Mouse (Mus musculus) ES-E14 (cell line): ENCODE measurements at regions not wholly inside any gene's neighbourhood (a gene's known extent, or its start where the extent isn't known, plus 50 kb on each side); places are given as distances from the start of the nearest gene placed in this dataset.

Experiments
- DNase-seq: peaks from one replicate; pipeline ENCODE4 v3.0.0-alpha.2; 2013; ENCODE audit warnings: low read depth, low spot score
- H3K27ac ChIP-seq: 2 replicates; pipeline ENCODE4 v1.5.1; 2012; ENCODE audit warnings: low read depth, mild to moderate bottlenecking, low read length, moderate library complexity, mixed read lengths; ENCODE audit not compliant: poor library complexity, insufficient read depth, severe bottlenecking
- H3K36me3 ChIP-seq: 2 replicates; pipeline ENCODE4 v1.6.1; 2012; ENCODE audit warnings: mild to moderate bottlenecking, low read length, moderate library complexity, mixed read lengths; ENCODE audit not compliant: control insufficient read depth, poor library complexity, insufficient read depth, severe bottlenecking
- H3K4me1 ChIP-seq, 2 experiments: fragments of 150-350 bp in 1 of 2; sonication (generic) in 1 of 2; 2 replicates each; pipeline ENCODE4 v1.6.1; 2012; ENCODE audit warnings: low read length in 2 of 2, mild to moderate bottlenecking in 1 of 2, mixed read lengths in 1 of 2; ENCODE audit not compliant: control insufficient read depth in 2 of 2, insufficient read depth in 2 of 2, poor library complexity in 1 of 2
- H3K4me3 ChIP-seq, 2 experiments: fragments of 150-350 bp in 1 of 2; sonication (generic) in 1 of 2; 2 replicates each; pipeline ENCODE4 v1.5.1; 2012; ENCODE audit warnings: low read length in 2 of 2, low read depth in 1 of 2, mild to moderate bottlenecking in 1 of 2, mixed read lengths in 1 of 2; ENCODE audit not compliant: insufficient read depth in 1 of 2, poor library complexity in 1 of 2, severe bottlenecking in 1 of 2
- H3K9ac ChIP-seq: 2 replicates; pipeline ENCODE4 v1.6.1; 2012; ENCODE audit warnings: low read depth, mild to moderate bottlenecking, low read length, mixed read lengths; ENCODE audit not compliant: poor library complexity, insufficient read depth, severe bottlenecking
- H3K9me3 ChIP-seq: fragments of 150-350 bp; sonication (generic); 2 replicates; pipeline ENCODE4 v1.6.1; 2012; ENCODE audit warnings: low read depth, mild to moderate bottlenecking, low read length; ENCODE audit not compliant: control insufficient read depth, insufficient read depth
- CHD2 ChIP-seq: IDR thresholded peaks from 2 replicates; pipeline ENCODE4 v1.6.1; 2014; ENCODE audit warnings: mild to moderate bottlenecking, low read depth, low read length, inconsistent platforms
- HCFC1 ChIP-seq: IDR thresholded peaks from 2 replicates; pipeline ENCODE4 v1.6.1; 2012; ENCODE audit warnings: low read length, inconsistent platforms, borderline replicate concordance; ENCODE audit not compliant: insufficient read depth
- MAFK ChIP-seq: IDR thresholded peaks from 2 replicates; pipeline ENCODE4 v1.6.1; 2014; ENCODE audit warnings: mild to moderate bottlenecking, low read depth, low read length, inconsistent platforms; ENCODE audit not compliant: insufficient read depth
- ZC3H11A ChIP-seq: IDR thresholded peaks from 2 replicates; pipeline ENCODE4 v1.6.1; 2012; ENCODE audit warnings: low read depth, mild to moderate bottlenecking, inconsistent platforms, low read length, borderline replicate concordance
- ZNF384 ChIP-seq: IDR thresholded peaks from 2 replicates; pipeline ENCODE4 v1.6.1; 2012; ENCODE audit warnings: low read depth, low read length, inconsistent platforms
- in situ Hi-C, 2 experiments: fragments of 600-800 bp; cut with MboI; formaldehyde crosslinking; loops; one replicate each; pipeline ENCODE4 v1.15.1; 2025; ENCODE audit warnings: low sequenced_read_pairs in 2 of 2, inconsistent platforms in 1 of 2; ENCODE audit not compliant: unreplicated experiment in 2 of 2

- DNase-seq: no peak
- in situ Hi-C loops: no loop called here
- no peak overlapping the region for H3K4me3 ChIP-seq
- no peak for TF ChIP-seq CHD2
- TF ChIP-seq MAFK: no peak
- no peak for TF ChIP-seq ZNF384
- TF ChIP-seq HCFC1: no peak
- no peak for TF ChIP-seq ZC3H11A
- H3K4me1 ChIP-seq: no peaks in the 10 kb centered on the region
- no peaks in the 10 kb centered on the region for H3K36me3 ChIP-seq
- no peak overlapping the region for H3K27ac ChIP-seq
- H3K9ac ChIP-seq: no peak overlapping the region
- no peaks in the 10 kb centered on the region for H3K9me3 ChIP-seq
Measured at GRCm38 (mm10) chr7:72990559-72991429, 384.5 kb upstream of the Rgma start.

DNA sequence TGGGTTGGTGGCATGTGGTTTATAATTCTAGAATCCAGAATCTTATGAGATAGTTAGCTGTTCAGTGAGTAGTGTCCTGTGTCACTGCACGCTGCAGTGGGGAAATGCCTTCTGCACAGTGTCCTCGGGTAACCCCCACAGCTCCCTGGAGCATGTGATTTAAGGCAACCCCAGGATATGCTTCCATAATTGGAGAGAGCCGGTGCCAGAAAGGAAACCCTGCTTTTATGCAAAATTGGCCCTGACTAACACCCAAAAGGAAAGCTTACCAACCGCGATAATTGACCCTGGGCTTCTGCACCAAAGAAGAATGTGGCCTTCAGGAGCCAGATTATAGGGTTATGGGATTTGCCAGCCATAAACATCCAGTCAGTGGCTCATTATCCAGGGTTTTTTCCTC lies 376.9 kb upstream of the Rgma start:
- no peak overlapping the region for H3K9ac ChIP-seq
- H3K4me1 ChIP-seq: no peaks in the 10 kb centered on the region
- H3K36me3 ChIP-seq: no peaks in the 10 kb centered on the region
- H3K4me3 ChIP-seq: no peak overlapping the region
- H3K27ac ChIP-seq: no peak overlapping the region
- no peaks in the 10 kb centered on the region for H3K9me3 ChIP-seq
- no peak for DNase-seq
- in situ Hi-C loops: no loop called here
- TF ChIP-seq ZC3H11A (no peak), ZNF384 (no peak), MAFK (no peak), HCFC1 (no peak), CHD2 (no peak)

DNA sequence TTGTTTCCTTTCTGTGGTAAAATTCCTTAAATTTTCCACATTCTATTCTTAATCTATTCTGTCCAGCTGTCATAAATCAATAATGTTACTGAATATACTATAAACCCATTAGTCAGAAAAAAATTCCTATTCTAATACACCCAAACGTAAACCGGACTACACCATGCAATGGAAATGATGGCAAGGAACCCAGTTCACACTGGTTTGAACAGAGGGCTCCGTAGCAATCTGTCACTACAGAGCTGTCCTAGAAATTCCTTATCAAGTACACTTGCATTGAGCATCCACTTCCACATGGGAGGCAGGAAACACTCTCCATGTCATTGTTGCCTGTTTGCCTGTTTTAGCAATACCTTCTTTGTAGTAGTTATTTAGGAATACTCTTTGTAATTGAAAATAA lies 356.2 kb upstream of the Rgma start:
- TF ChIP-seq MAFK (no peak), ZNF384 (no peak), HCFC1 (no peak), ZC3H11A (no peak), CHD2 (no peak)
- no peak overlapping the region for H3K27ac ChIP-seq
- no peaks in the 10 kb centered on the region for H3K9me3 ChIP-seq
- in situ Hi-C loops: no loop called here
- no peak overlapping the region for H3K4me3 ChIP-seq
- no peaks in the 10 kb centered on the region for H3K4me1 ChIP-seq
- no peak overlapping the region for H3K9ac ChIP-seq
- no peaks in the 10 kb centered on the region for H3K36me3 ChIP-seq
- no peak for DNase-seq

- Histone ChIP-seq H3K9ac (no peak overlapping the region), H3K27ac (no peak overlapping the region), H3K9me3 (no peaks in the 10 kb centered on the region), H3K4me1 (no peaks in the 10 kb centered on the region), H3K4me3 (no peak overlapping the region), H3K36me3 (no peaks in the 10 kb centered on the region)
- TF ChIP-seq CHD2: no peak
- no peak for TF ChIP-seq MAFK
- in situ Hi-C loops: no loop called here
- DNase-seq: no peak
Measured at GRCm38 (mm10) chr7:73019764-73020354, 355.4 kb upstream of the Rgma start.
